ENCODE assay signal across 9 mouse cellular contexts in the genomic region with DNA sequence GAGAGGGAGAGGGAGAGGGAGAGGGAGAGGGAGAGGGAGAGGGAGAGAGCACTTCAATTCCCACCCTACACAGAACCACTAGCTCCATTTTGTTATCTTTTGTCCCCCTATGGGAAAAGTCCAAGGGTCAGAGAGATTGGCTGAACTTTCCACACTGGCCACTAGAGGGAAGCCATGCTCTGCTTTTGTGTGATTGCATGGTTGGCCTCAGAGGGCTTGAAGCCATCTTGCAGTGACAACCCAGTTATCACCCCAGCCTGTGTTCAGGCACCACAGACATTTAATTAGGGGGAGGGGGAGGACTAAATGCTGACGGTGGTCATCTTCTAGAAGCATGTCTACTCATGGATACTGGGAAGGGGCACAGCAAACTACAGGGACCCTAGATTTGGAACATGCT.
DNase-seq lines count a peak whose midpoint lies in the region; ATAC-seq and TF ChIP-seq lines count a peak whose summit lies in the region.
"Had no signal": no experiment of that assay in that cellular context is flagged by ENCODE, and none has a peak within 500 bp of the region (broad histone marks: within the 10 kb centered on the region; RNA-seq: fewer than 3 reads in every experiment).

No protein-coding gene starts in this region.

- H3K79me2 ChIP-seq in macrophage (ENCODE audit: inconsistent target): no peaks in the 10 kb centered on the region

- H3K4me1 ChIP-seq in hindbrain, postnatal 0 days (ENCODE audit: insufficient read depth, low read length): no peaks in the 10 kb centered on the region
- H3K4me1 ChIP-seq: limb, embryonic 12.5 days had no signal

- no peak overlapping the region for H3K4me3 ChIP-seq in hindbrain, postnatal 0 days (ENCODE audit: low read length)
- no peak overlapping the region for H3K4me3 ChIP-seq in macrophage (ENCODE audit: inconsistent target)
- H3K4me3 ChIP-seq: limb, embryonic 12.5 days had no signal

- ATAC-seq in hindbrain, postnatal 0 days: peak; percentile 65

- WGBS in hindbrain, postnatal 0 days: 0% methylated on average over 1 of the region's 1 CpGs
- WGBS in macrophage (ENCODE audit: missing documents): 8% methylated on average over 1 of the region's 1 CpGs

- no peak overlapping the region for H3K27ac ChIP-seq in hindbrain, postnatal 0 days
- H3K27ac ChIP-seq in macrophage: peak overlapping the region; percentile 54
- H3K27ac ChIP-seq: limb, embryonic 12.5 days had no signal

- TF ChIP-seq CTCF in hindbrain, postnatal 0 days (IDR thresholded peaks at IDR 0.05; ENCODE audit: low read depth): peak; percentile 91

- no peak overlapping the region for H3K4me2 ChIP-seq in hindbrain, postnatal 0 days (ENCODE audit: low read depth, low read length)
- H3K4me2 ChIP-seq: limb, embryonic 12.5 days had no signal

- DNase-seq in NIH3T3 (ENCODE audit: low read depth): peak; percentile 77
- DNase-seq in cerebellum, adult 11 months: peak; percentile 76
- peak; percentile 73 for DNase-seq in forelimb bud, embryonic 11.5 days (ENCODE audit: low read depth, low spot score)
- DNase-seq in hindbrain, postnatal 0 days (ENCODE audit: low spot score): peak; percentile 81
- DNase-seq in layer of hippocampus, postnatal 36 days: peak; percentile 50 to 52
- DNase-seq in retina, adult 2 months (ENCODE audit: low read depth, low spot score): peak; percentile 42
- DNase-seq in thymus, postnatal 14 days: peak; percentile 70

- H3K9me3 ChIP-seq in hindbrain, postnatal 0 days (ENCODE audit: low read length): no peaks in the 10 kb centered on the region

- no peaks in the 10 kb centered on the region for H3K36me3 ChIP-seq in hindbrain, postnatal 0 days (ENCODE audit: insufficient read depth, low read length)
- H3K36me3 ChIP-seq in macrophage (ENCODE audit: inconsistent target): no peaks in the 10 kb centered on the region
- H3K36me3 ChIP-seq: limb, embryonic 12.5 days had no signal

- no peak overlapping the region for H3K9ac ChIP-seq in hindbrain, postnatal 0 days (replicated peaks; ENCODE audit: low read length)
- H3K9ac ChIP-seq: limb, embryonic 12.5 days had no signal

- no peaks in the 10 kb centered on the region for H3K27me3 ChIP-seq in hindbrain, postnatal 0 days (ENCODE audit: insufficient read depth, low read length)
- H3K27me3 ChIP-seq: limb, embryonic 12.5 days had no signal
